Mouse (Mus musculus) C2C12 (cell line): ENCODE data around the gene Olfr235. TPM values are rescaled to one million over a fixed set of nuclear protein-coding genes. Genes with fewer than 3 reads are reported as not detected.
"Not testable (repeated sequence)": the region's sequence is repeated elsewhere in the genome, so short reads cannot be mapped to it uniquely, and the experiment has no call there.

Experiments used
- H3K27me3 ChIP-seq: one replicate; pipeline ENCODE4 v1.6.1; 2011; ENCODE audit not compliant: control insufficient read depth, insufficient read depth, insufficient read length
- H3K36me3 ChIP-seq: one replicate; pipeline ENCODE4 v1.6.1; 2011; ENCODE audit not compliant: control insufficient read depth, insufficient read depth
- H3K4me3 ChIP-seq: one replicate; pipeline ENCODE4 v1.5.1; 2011; ENCODE audit warnings: mild to moderate bottlenecking, control low read depth; ENCODE audit not compliant: poor library complexity, insufficient read depth, severe bottlenecking
- H3K79me2 ChIP-seq: one replicate; pipeline ENCODE4 v1.6.1; 2011; ENCODE audit not compliant: control insufficient read depth, insufficient read depth
- H3K79me3 ChIP-seq: one replicate; pipeline ENCODE4 v1.6.1; 2011; ENCODE audit warnings: low read depth, control low read depth
- H3ac ChIP-seq: one replicate; pipeline ENCODE3; 2011; ENCODE audit warnings: low read depth; ENCODE audit not compliant: control insufficient read depth, insufficient read length
- CEBPB ChIP-seq: IDR thresholded peaks from one replicate; pipeline ENCODE4 v1.6.1; 2011; ENCODE audit warnings: low read depth, mild to moderate bottlenecking, control low read depth, moderate library complexity
- CTCF ChIP-seq: IDR thresholded peaks from one replicate; pipeline ENCODE4 v1.5.1; 2011; ENCODE audit not compliant: control insufficient read depth, insufficient read depth, insufficient read length
- FOSL1 ChIP-seq: IDR thresholded peaks from one replicate; pipeline ENCODE4 v1.8.0; 2011; ENCODE audit warnings: mild to moderate bottlenecking, low read length; ENCODE audit not compliant: poor library complexity, insufficient read depth, severe bottlenecking
- MAX ChIP-seq: IDR thresholded peaks from one replicate; pipeline ENCODE4 v1.6.1; 2011; ENCODE audit warnings: mild to moderate bottlenecking, control low read depth
- MYOD1 ChIP-seq: IDR thresholded peaks from one replicate; pipeline ENCODE4 v1.6.1; 2011; ENCODE audit warnings: low read depth; ENCODE audit not compliant: control insufficient read depth, insufficient read length
- MYOG ChIP-seq: IDR thresholded peaks from one replicate; pipeline ENCODE4 v1.6.1; 2011; ENCODE audit not compliant: control insufficient read depth, insufficient read length; ENCODE audit errors: extremely low read depth
- USF1 ChIP-seq: IDR thresholded peaks from one replicate; pipeline ENCODE4 v1.6.1; 2011; ENCODE audit warnings: low read depth, mild to moderate bottlenecking, control low read depth, moderate library complexity
- long read RNA-seq, 2 experiments: library from polyadenylated mRNA; unstranded; transcript quantifications; one replicate each; pipeline ENCODE4 v2.0.0; 2019 to 2020
- polyA plus RNA-seq: library from polyadenylated mRNA; unstranded; fragments of >200 nt; fragmentation: generic; extraction: Trizol; gene quantifications from one replicate; pipeline ENCODE4 v1.2.1, GENCODE M21; 2012; ENCODE audit warnings: missing spikeins

The Olfr235 gene
- not detected for polyA plus RNA-seq
- long read RNA-seq, experiment 1, result 0 reads
- long read RNA-seq, experiment 2, result 0 reads

- Histone ChIP-seq H3ac (no peak within 1 kb of the TSS), H3K4me3 (no peak within 1 kb of the TSS), H3K79me2 (no peaks in the 10 kb centered on the region), H3K79me3 (no peaks in the 10 kb centered on the region), H3K36me3 (no peaks in the 10 kb centered on the region), H3K27me3 (no peaks in the 10 kb centered on the region)
- TF ChIP-seq CTCF, result no peak
- no peak for TF ChIP-seq FOSL1
- no peak for TF ChIP-seq CEBPB
- TF ChIP-seq MYOG, result no peak
- no peak for TF ChIP-seq MAX
- no peak for TF ChIP-seq MYOD1
- no peak for TF ChIP-seq USF1
Measured at GRCm38 (mm10) chr19:12260732-12261131, at the start of gene Olfr235. Olfr235 (plus strand) TSS chr19:12261032.

GRCm38 (mm10) chr19:12232496-12232895 lies 28.3 kb upstream of the Olfr235 start, which contains the start of gene Olfr1432:
Olfr1432 (minus strand) TSS chr19:12232596.
- H3K36me3 ChIP-seq, H3K27me3 ChIP-seq, H3ac ChIP-seq, H3K79me3 ChIP-seq, H3K4me3 ChIP-seq, H3K79me2 ChIP-seq: not testable (repeated sequence)

GRCm38 (mm10) chr19:12241559-12241958 lies 19.3 kb upstream of the Olfr235 start, which contains the start of gene Olfr262:
Olfr262 (minus strand) TSS chr19:12241659.
- Histone ChIP-seq H3K36me3 (no peaks in the 10 kb centered on the region), H3K27me3 (no peaks in the 10 kb centered on the region), H3K79me3 (no peaks in the 10 kb centered on the region), H3K79me2 (no peaks in the 10 kb centered on the region), H3K4me3 (no peak within 1 kb of the TSS), H3ac (no peak within 1 kb of the TSS)
- TF ChIP-seq CTCF, result no peak
- no peak for TF ChIP-seq MYOD1
- no peak for TF ChIP-seq CEBPB
- no peak for TF ChIP-seq MAX
- no peak for TF ChIP-seq MYOG
- no peak for TF ChIP-seq USF1

- Histone ChIP-seq H3K4me3 (no peak within 1 kb of the TSS), H3K79me2 (no peaks in the 10 kb centered on the region), H3K79me3 (no peaks in the 10 kb centered on the region), H3K27me3 (no peaks in the 10 kb centered on the region), H3K36me3 (no peaks in the 10 kb centered on the region), H3ac (no peak within 1 kb of the TSS)
- TF ChIP-seq CTCF (no peak), USF1 (no peak), MYOD1 (no peak), FOSL1 (no peak), MAX (no peak), MYOG (no peak), CEBPB (no peak)
Measured at GRCm38 (mm10) chr19:12279554-12279953, 18.7 kb downstream of the Olfr235 start, which contains the start of gene Olfr1434. Olfr1434 (plus strand) TSS chr19:12279854.

- TF ChIP-seq CTCF, result no peak
- TF ChIP-seq MYOG, result no peak
- TF ChIP-seq FOSL1, result no peak
- no peak for TF ChIP-seq USF1
- no peak for TF ChIP-seq MYOD1
- TF ChIP-seq MAX, result no peak
- Histone ChIP-seq H3K79me3 (no peaks in the 10 kb centered on the region), H3K36me3 (no peaks in the 10 kb centered on the region), H3K4me3 (no peak overlapping the region), H3K79me2 (no peaks in the 10 kb centered on the region), H3ac (no peak overlapping the region), H3K27me3 (no peaks in the 10 kb centered on the region)
Measured at GRCm38 (mm10) chr19:12292979-12293378, 32.1 kb downstream of the Olfr235 start.

- H3K79me2 ChIP-seq, H3K4me3 ChIP-seq, H3ac ChIP-seq, H3K27me3 ChIP-seq, H3K79me3 ChIP-seq, H3K36me3 ChIP-seq: not testable (repeated sequence)
Measured at GRCm38 (mm10) chr19:12299030-12299429, 38.2 kb downstream of the Olfr235 start, which contains the start of gene Olfr1436. Olfr1436 (minus strand) TSS chr19:12299130.

Other genes with a start within 250 kb of the Olfr235 start
- 0.01 TPM for gene Olfr1423, start 219.7 kb upstream of the Olfr235 start, polyA plus RNA-seq
- not detected for gene Olfr1424, start 198.3 kb upstream of the Olfr235 start, polyA plus RNA-seq
- gene Olfr1425, start 183.3 kb upstream of the Olfr235 start, polyA plus RNA-seq, result not detected
- gene Olfr1426, start 169.0 kb upstream of the Olfr235 start, polyA plus RNA-seq, result not detected
- gene Olfr1427, start 157.7 kb upstream of the Olfr235 start, polyA plus RNA-seq, result not detected
- not detected for gene Olfr1428, start 145.1 kb upstream of the Olfr235 start, polyA plus RNA-seq
- not detected for gene Olfr76, start 137.8 kb upstream of the Olfr235 start, polyA plus RNA-seq
- gene Olfr1555-ps1, start 90.9 kb upstream of the Olfr235 start, polyA plus RNA-seq, result not detected
- gene Olfr1431, start 60.4 kb upstream of the Olfr235 start, polyA plus RNA-seq, result not detected
- not detected for gene Olfr1432, start 28.4 kb upstream of the Olfr235 start, polyA plus RNA-seq
- not detected for gene Olfr262, start 19.4 kb upstream of the Olfr235 start, polyA plus RNA-seq
- not detected for gene Olfr1434, start 18.8 kb downstream of the Olfr235 start, polyA plus RNA-seq
- not detected for gene Olfr1436, start 38.1 kb downstream of the Olfr235 start, polyA plus RNA-seq
- not detected for gene Olfr1437, start 64.1 kb downstream of the Olfr235 start, polyA plus RNA-seq
- not detected for gene Olfr1438-ps1, start 74.9 kb downstream of the Olfr235 start, polyA plus RNA-seq
- not detected for gene Olfr1440, start 126.2 kb downstream of the Olfr235 start, polyA plus RNA-seq
- not detected for gene Olfr1441, start 156.4 kb downstream of the Olfr235 start, polyA plus RNA-seq
- not detected for gene Pfpl, start 166.9 kb downstream of the Olfr235 start, polyA plus RNA-seq
- 0.01 TPM for gene Mpeg1, start 199.7 kb downstream of the Olfr235 start, polyA plus RNA-seq
- gene Dtx4, start 240.4 kb downstream of the Olfr235 start, polyA plus RNA-seq, result 5.0 TPM